In genomic region chr15:4808131-4808530, GRCm38 (mm10) we compare ENCODE assay signal across 15 mouse cellular contexts.
"Had no signal": no experiment of that assay in that cellular context is flagged by ENCODE, and none has a peak within 500 bp of the region (broad histone marks: within the 10 kb centered on the region; RNA-seq: fewer than 3 reads in every experiment).

No protein-coding gene starts in this region.

- H3K27me3 ChIP-seq: limb, embryonic 12.5 days; liver, embryonic 13.5 days; lung, embryonic 15.5 days; megakaryocyte, embryonic 14.5 days; midbrain, embryonic 15.5 days; neural tube, embryonic 13.5 days had no signal

- H3K36me3 ChIP-seq: limb, embryonic 12.5 days; liver, embryonic 13.5 days; lung, embryonic 15.5 days; midbrain, embryonic 15.5 days; neural tube, embryonic 13.5 days had no signal

- H3K4me1 ChIP-seq: limb, embryonic 12.5 days; liver, embryonic 13.5 days; lung, embryonic 15.5 days; megakaryocyte, embryonic 14.5 days; midbrain, embryonic 15.5 days; neural tube, embryonic 13.5 days had no signal

- H3K9ac ChIP-seq: limb, embryonic 12.5 days; liver, embryonic 13.5 days; liver, postnatal 0 days; lung, embryonic 15.5 days; midbrain, embryonic 15.5 days; neural tube, embryonic 13.5 days had no signal

- H3K4me2 ChIP-seq: limb, embryonic 12.5 days; liver, embryonic 13.5 days; lung, embryonic 15.5 days; midbrain, embryonic 11.5 days; midbrain, embryonic 15.5 days; neural tube, embryonic 13.5 days had no signal

- H3K27ac ChIP-seq: kidney, postnatal 0 days; layer of hippocampus, adult 2 months; limb, embryonic 12.5 days; liver, embryonic 13.5 days; lung, embryonic 15.5 days; macrophage; midbrain, embryonic 15.5 days; neural tube, embryonic 13.5 days had no signal

- ATAC-seq: liver, postnatal 0 days; midbrain, embryonic 15.5 days had no signal

- H3K4me3 ChIP-seq: layer of hippocampus, adult 2 months; limb, embryonic 12.5 days; liver, embryonic 13.5 days; lung, embryonic 15.5 days; megakaryocyte, embryonic 14.5 days; midbrain, embryonic 15.5 days; neural tube, embryonic 13.5 days had no signal

- DNase-seq: kidney, postnatal 36 days; liver; liver, embryonic 13.5 days; liver, postnatal 0 days; right cerebral cortex, postnatal 14 days; thymus, postnatal 4 days had no signal

- H3K9me3 ChIP-seq: limb, embryonic 12.5 days; liver, embryonic 13.5 days; lung, embryonic 15.5 days; midbrain, embryonic 15.5 days; neural tube, embryonic 13.5 days had no signal
